Mouse (Mus musculus): ENCODE measurements around the gene Ppt1. TPM values are rescaled to one million over a fixed set of nuclear protein-coding genes. Genes with fewer than 3 reads are reported as not detected.

The Ppt1 gene
- polyA plus RNA-seq, 1 experiment from 2014 or later: 55.3 TPM

- Histone ChIP-seq H3K36me3 (peaks cover 12% of the 10 kb centered on the region), H3K27ac (no peak overlapping the region), H3K9me3 (replicated peaks) (no peaks in the 10 kb centered on the region), H3K4me1 (peaks cover 18% of the 10 kb centered on the region), H3K27me3 (ENCODE audit: low read depth, poor library complexity, severe bottlenecking) (no peaks in the 10 kb centered on the region), H3K4me3 (no peak overlapping the region)
- no peak for DNase-seq (ENCODE audit: low spot score)
- WGBS: 82% methylated on average over 1 of the region's 1 CpGs
Measured at GRCm38 (mm10) chr4:122838416-122838815, 2.4 kb downstream of the Ppt1 start.

GRCm38 (mm10) chr4:122848150-122848621 is 12.1 kb downstream of the Ppt1 start:
- Histone ChIP-seq H3K4me1 (no peaks in the 10 kb centered on the region), H3K4me3 (no peak overlapping the region), H3K27me3 (ENCODE audit: low read depth, poor library complexity, severe bottlenecking) (no peaks in the 10 kb centered on the region), H3K27ac (no peak overlapping the region), H3K36me3 (peaks cover 83% of the 10 kb centered on the region), H3K9me3 (replicated peaks) (no peaks in the 10 kb centered on the region)
- no peak for DNase-seq (ENCODE audit: low spot score)
- WGBS: 90% methylated on average over 13 of the region's 13 CpGs

- no peak for DNase-seq (ENCODE audit: low spot score)
- Histone ChIP-seq H3K27me3 (ENCODE audit: low read depth, poor library complexity, severe bottlenecking) (no peaks in the 10 kb centered on the region), H3K4me1 (no peaks in the 10 kb centered on the region), H3K4me3 (no peak overlapping the region), H3K27ac (no peak overlapping the region), H3K9me3 (replicated peaks) (no peaks in the 10 kb centered on the region), H3K36me3 (peaks cover 85% of the 10 kb centered on the region)
Measured at GRCm38 (mm10) chr4:122851535-122851934, 15.5 kb downstream of the Ppt1 start.

- Histone ChIP-seq H3K4me3 (no peak overlapping the region), H3K9me3 (replicated peaks) (no peaks in the 10 kb centered on the region), H3K4me1 (no peaks in the 10 kb centered on the region), H3K27ac (no peak overlapping the region), H3K27me3 (ENCODE audit: low read depth, poor library complexity, severe bottlenecking) (no peaks in the 10 kb centered on the region), H3K36me3 (peaks cover 85% of the 10 kb centered on the region)
- no peak for DNase-seq (ENCODE audit: low spot score)
- 67% methylated on average over 2 of the region's 2 CpGs for WGBS
Measured at GRCm38 (mm10) chr4:122853691-122854090, 17.6 kb downstream of the Ppt1 start.

- peaks cover 85% of the 10 kb centered on the region for H3K36me3 ChIP-seq
- WGBS: 93% methylated on average over 4 of the region's 4 CpGs
Measured at GRCm38 (mm10) chr4:122854770-122855169, 18.7 kb downstream of the Ppt1 start.

GRCm38 (mm10) chr4:122857909-122858308 is 21.9 kb downstream of the Ppt1 start:
- Histone ChIP-seq H3K9me3 (replicated peaks) (no peaks in the 10 kb centered on the region), H3K27ac (no peak overlapping the region), H3K4me1 (no peaks in the 10 kb centered on the region), H3K36me3 (peaks cover 82% of the 10 kb centered on the region), H3K27me3 (ENCODE audit: low read depth, poor library complexity, severe bottlenecking) (no peaks in the 10 kb centered on the region), H3K4me3 (no peak overlapping the region)
- DNase-seq (ENCODE audit: low spot score): no peak
- 68% methylated on average over 2 of the region's 2 CpGs for WGBS

More at GRCm38 (mm10) chr4:122854770-122855169, 18.7 kb downstream of the Ppt1 start:
- no peak overlapping the region for H3K4me3 ChIP-seq
- H3K27me3 ChIP-seq (ENCODE audit: low read depth, poor library complexity, severe bottlenecking): no peaks in the 10 kb centered on the region
- H3K27ac ChIP-seq: no peak overlapping the region
- no peaks in the 10 kb centered on the region for H3K4me1 ChIP-seq
- H3K9me3 ChIP-seq (replicated peaks): no peaks in the 10 kb centered on the region
- DNase-seq (ENCODE audit: low spot score): no peak

- Histone ChIP-seq H3K4me3 (no peak overlapping the region), H3K27me3 (ENCODE audit: low read depth, poor library complexity, severe bottlenecking) (no peaks in the 10 kb centered on the region), H3K9me3 (replicated peaks) (no peaks in the 10 kb centered on the region), H3K36me3 (peaks cover 89% of the 10 kb centered on the region), H3K27ac (no peak overlapping the region), H3K4me1 (no peaks in the 10 kb centered on the region)
- 88% methylated on average over 6 of the region's 6 CpGs for WGBS
- no peak for DNase-seq (ENCODE audit: low spot score)
Measured at GRCm38 (mm10) chr4:122859096-122859674, 23.1 kb downstream of the Ppt1 start.

- Histone ChIP-seq H3K36me3 (peaks cover 89% of the 10 kb centered on the region), H3K9me3 (replicated peaks) (no peaks in the 10 kb centered on the region), H3K4me3 (no peak overlapping the region), H3K27ac (no peak overlapping the region), H3K27me3 (ENCODE audit: low read depth, poor library complexity, severe bottlenecking) (no peaks in the 10 kb centered on the region), H3K4me1 (no peaks in the 10 kb centered on the region)
- DNase-seq (ENCODE audit: low spot score): no peak
- WGBS: 93% methylated on average over 4 of the region's 4 CpGs
Measured at GRCm38 (mm10) chr4:122861836-122862235, 25.8 kb downstream of the Ppt1 start.

GRCm38 (mm10) chr4:122868041-122868440 is 32.0 kb downstream of the Ppt1 start:
- Histone ChIP-seq H3K4me1 (no peaks in the 10 kb centered on the region), H3K36me3 (peaks cover 90% of the 10 kb centered on the region), H3K27me3 (ENCODE audit: low read depth, poor library complexity, severe bottlenecking) (no peaks in the 10 kb centered on the region), H3K27ac (no peak overlapping the region), H3K4me3 (no peak overlapping the region), H3K9me3 (replicated peaks) (no peaks in the 10 kb centered on the region)
- WGBS: 90% methylated on average over 1 of the region's 1 CpGs
- DNase-seq (ENCODE audit: low spot score): no peak

- Histone ChIP-seq H3K4me3 (no peak overlapping the region), H3K27me3 (ENCODE audit: low read depth, poor library complexity, severe bottlenecking) (no peaks in the 10 kb centered on the region), H3K4me1 (no peaks in the 10 kb centered on the region), H3K27ac (no peak overlapping the region), H3K9me3 (replicated peaks) (no peaks in the 10 kb centered on the region), H3K36me3 (peaks cover 72% of the 10 kb centered on the region)
- no peak for DNase-seq (ENCODE audit: low spot score)
Measured at GRCm38 (mm10) chr4:122870027-122870426, 34.0 kb downstream of the Ppt1 start.

GRCm38 (mm10) chr4:122870741-122871140 is 34.7 kb downstream of the Ppt1 start:
- WGBS: 89% methylated on average over 5 of the region's 5 CpGs
- Histone ChIP-seq H3K27me3 (ENCODE audit: low read depth, poor library complexity, severe bottlenecking) (no peaks in the 10 kb centered on the region), H3K4me1 (no peaks in the 10 kb centered on the region), H3K27ac (no peak overlapping the region), H3K36me3 (peaks cover 65% of the 10 kb centered on the region), H3K4me3 (no peak overlapping the region), H3K9me3 (replicated peaks) (no peaks in the 10 kb centered on the region)
- no peak for DNase-seq (ENCODE audit: low spot score)

GRCm38 (mm10) chr4:122871269-122871668 is 35.2 kb downstream of the Ppt1 start:
- H3K9me3 ChIP-seq (replicated peaks): no peaks in the 10 kb centered on the region
- H3K36me3 ChIP-seq: peaks cover 59% of the 10 kb centered on the region
- no peak overlapping the region for H3K27ac ChIP-seq
- no peak overlapping the region for H3K4me3 ChIP-seq
- H3K27me3 ChIP-seq (ENCODE audit: low read depth, poor library complexity, severe bottlenecking): no peaks in the 10 kb centered on the region
- no peaks in the 10 kb centered on the region for H3K4me1 ChIP-seq
- WGBS: 95% methylated on average over 11 of the region's 11 CpGs
- DNase-seq (ENCODE audit: low spot score): no peak

- Histone ChIP-seq H3K4me1 (no peaks in the 10 kb centered on the region), H3K4me3 (no peak overlapping the region), H3K9me3 (replicated peaks) (no peaks in the 10 kb centered on the region), H3K27me3 (ENCODE audit: low read depth, poor library complexity, severe bottlenecking) (no peaks in the 10 kb centered on the region), H3K27ac (no peak overlapping the region), H3K36me3 (peaks cover 55% of the 10 kb centered on the region)
- no peak for DNase-seq (ENCODE audit: low spot score)
- 90% methylated on average over 2 of the region's 2 CpGs for WGBS
Measured at GRCm38 (mm10) chr4:122871989-122872388, 35.9 kb downstream of the Ppt1 start.

GRCm38 (mm10) chr4:122873003-122873402 is 37.0 kb downstream of the Ppt1 start:
- H3K27me3 ChIP-seq (ENCODE audit: low read depth, poor library complexity, severe bottlenecking): no peaks in the 10 kb centered on the region
- H3K9me3 ChIP-seq (replicated peaks): no peaks in the 10 kb centered on the region
- H3K4me1 ChIP-seq: no peaks in the 10 kb centered on the region
- H3K36me3 ChIP-seq: peaks cover 47% of the 10 kb centered on the region
- no peak overlapping the region for H3K27ac ChIP-seq
- no peak overlapping the region for H3K4me3 ChIP-seq
- 87% methylated on average over 5 of the region's 5 CpGs for WGBS
- no peak for DNase-seq (ENCODE audit: low spot score)

Data from limb, embryonic 10.5 days (tissue).